Mouse (Mus musculus): ENCODE results near the gene Dnase1l3.

DNA sequence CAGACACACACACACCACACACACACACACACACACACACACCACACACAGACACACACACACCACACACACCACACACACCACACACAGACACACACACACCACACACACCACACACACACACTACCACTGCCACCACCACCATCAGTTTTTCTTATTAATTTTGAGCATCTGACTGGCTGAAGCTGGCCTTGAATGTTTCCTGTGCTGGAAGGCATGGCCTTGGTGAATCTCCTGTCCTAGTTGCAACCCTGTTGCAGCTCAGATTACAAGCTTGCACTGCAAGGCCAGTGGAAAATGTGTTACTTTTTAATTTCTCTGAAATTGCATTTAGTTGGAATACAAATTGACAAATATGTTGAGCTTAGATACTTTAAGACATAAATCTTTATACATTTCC, 12.7 kb upstream of the Dnase1l3 start:
- TF ChIP-seq CTCF (IDR thresholded peaks at IDR 0.05; ENCODE audit: low read depth), result no peak
- no peak for TF ChIP-seq EP300 (optimal IDR thresholded peaks at IDR 0.05)

Measured in stomach, postnatal 0 days (tissue).